Mouse (Mus musculus) B cell, adult 2 months (primary cell): ENCODE data around the gene Snph.
A peak's percentile ranks its signal among the peaks of the same experiment; 100 is the strongest.
"Not testable (repeated sequence)": the region's sequence is repeated elsewhere in the genome, so short reads cannot be mapped to it uniquely, and the experiment has no call there.

Experiments used
- DNase-seq, 2 experiments: peaks; one replicate each; pipeline ENCODE4 v3.0.0; 2022

Snph gene

DNA sequence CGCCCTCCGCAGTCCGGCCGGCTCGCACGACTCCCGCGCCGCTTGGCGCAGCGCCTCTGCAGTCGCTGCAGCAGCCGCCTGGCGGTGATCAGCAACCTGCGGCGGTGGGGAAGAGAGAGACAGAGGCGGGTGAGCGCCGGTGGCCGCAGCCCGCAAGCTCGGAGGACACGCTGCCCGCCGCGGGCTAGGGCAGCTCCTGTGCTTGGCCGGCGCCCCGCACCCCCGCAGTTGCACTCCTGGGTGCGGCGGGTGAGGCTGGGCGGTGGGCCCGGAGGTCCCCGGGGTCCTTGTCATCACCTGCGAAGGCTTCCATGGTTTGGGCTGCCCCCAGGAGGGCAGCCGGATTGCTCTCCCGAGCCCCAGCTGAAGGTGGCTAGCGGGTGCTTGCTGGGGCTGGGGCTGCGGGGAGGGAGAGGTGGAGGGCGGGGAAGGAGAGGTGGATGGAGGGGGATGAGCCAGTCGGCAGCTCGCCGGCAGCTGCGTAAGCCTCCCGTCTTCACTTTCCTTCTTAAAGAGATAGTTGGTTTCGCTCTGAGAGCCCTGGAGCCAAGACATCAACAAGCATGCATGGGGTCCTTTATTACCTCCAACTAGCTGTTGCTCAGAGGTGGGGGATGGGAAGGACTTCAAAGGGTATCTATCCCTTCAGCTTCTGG lies at the start of gene Snph:
TSS of gene Snph (minus strand) at position 435 of the 656 bp plus-strand sequence.
- DNase-seq: peak; percentile 16 to 28

GRCm38 (mm10) chr2:151676234-151676633 lies 43.8 kb upstream of the Snph start:
- no peak for DNase-seq

GRCm38 (mm10) chr2:151670968-151671329 lies 38.6 kb upstream of the Snph start:
- DNase-seq: no peak

DNA sequence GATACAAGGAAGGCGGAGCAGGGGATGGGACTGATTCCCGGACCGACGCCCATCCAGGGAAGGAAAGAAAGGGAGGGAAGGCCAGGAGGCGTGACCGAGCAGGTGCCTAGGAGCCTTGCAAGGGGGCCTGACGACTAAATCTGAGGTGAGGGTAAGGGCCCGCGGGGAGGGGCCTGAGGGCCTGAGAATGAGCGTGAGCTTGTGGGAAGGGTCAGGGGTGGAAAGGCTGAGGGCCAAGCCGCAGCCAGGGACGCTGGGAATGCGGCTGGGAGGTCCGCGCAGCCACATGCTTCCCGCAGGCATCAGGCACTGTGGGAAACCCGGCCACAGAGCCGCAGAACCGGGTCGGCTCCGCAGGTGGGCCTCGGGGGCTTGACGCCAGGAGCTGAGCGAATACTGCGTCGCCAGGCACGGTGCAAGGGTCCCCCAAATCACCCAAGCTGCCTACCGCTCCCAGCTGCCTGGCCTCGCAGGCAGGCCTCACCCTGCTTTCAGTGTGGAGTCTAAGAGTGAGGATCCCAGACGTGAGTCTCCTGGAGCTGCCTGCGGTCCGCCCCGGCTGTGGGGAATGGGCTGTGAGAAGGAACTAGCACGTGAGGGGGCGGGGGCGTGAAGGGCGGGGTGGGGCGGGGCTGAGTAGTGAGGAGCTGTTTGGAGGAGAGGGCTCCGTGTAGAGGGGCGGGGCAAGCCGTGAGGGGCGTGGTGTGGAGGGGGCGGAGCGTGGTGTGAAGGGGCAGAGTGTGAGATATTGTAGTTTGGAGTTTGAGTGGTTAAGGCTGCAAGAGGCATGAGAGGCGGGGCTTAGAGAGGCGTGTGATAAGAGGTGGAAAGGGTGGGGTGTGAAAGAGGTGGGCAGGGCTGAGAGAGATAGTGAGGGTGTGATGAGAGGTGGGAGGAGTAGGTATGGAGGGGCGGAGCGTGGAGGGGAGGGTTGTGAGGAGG lies 37.9 kb upstream of the Snph start:
- no peak for DNase-seq

DNA sequence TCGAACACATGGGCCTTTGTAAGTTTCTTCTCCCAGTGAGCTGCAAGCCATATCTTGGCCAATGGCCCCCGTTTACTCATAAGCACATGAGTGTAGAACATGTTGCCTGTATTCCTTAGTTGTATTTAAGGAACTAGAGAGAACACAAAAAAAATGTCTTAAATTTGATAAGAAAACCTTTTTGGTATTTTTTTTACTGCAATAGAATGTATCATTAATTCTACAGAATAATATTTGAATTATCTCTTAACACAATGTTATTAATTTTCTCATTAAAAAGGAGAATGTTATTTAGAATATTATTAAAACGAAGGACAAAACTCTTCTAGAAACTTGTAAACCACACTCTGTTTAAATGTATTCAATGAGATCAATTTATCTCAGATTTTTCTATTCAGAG lies 36.0 kb upstream of the Snph start, which contains the start of gene Rad21l:
TSS of gene Rad21l (minus strand) at position 101 of the 400 bp plus-strand sequence.
- no peak for DNase-seq

GRCm38 (mm10) chr2:151652053-151652452 lies 19.7 kb upstream of the Snph start:
- no peak for DNase-seq

DNA sequence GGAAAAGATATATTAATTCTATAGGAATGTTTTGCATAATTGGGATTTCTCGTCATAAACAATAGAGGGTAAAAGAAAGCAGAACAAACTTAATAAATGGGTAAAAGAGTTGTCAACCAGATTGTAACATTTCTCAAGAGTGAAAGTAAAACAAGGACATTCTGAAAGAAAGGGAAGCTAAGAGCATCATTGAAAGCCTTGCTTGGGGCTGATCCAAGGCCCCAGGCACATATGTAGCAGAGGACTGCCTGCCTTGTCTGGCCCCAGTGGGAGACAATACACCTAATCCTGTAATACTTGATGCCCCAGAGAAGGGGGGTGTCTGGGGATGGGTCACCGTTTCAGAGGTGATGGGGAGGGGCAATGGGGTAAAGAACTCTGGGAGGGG lies 3.6 kb upstream of the Snph start:
- DNase-seq: no peak

- DNase-seq: no peak
Measured at GRCm38 (mm10) chr2:151635362-151636014, 3.1 kb upstream of the Snph start.

GRCm38 (mm10) chr2:151634903-151635302 lies 2.5 kb upstream of the Snph start:
- no peak for DNase-seq

DNA sequence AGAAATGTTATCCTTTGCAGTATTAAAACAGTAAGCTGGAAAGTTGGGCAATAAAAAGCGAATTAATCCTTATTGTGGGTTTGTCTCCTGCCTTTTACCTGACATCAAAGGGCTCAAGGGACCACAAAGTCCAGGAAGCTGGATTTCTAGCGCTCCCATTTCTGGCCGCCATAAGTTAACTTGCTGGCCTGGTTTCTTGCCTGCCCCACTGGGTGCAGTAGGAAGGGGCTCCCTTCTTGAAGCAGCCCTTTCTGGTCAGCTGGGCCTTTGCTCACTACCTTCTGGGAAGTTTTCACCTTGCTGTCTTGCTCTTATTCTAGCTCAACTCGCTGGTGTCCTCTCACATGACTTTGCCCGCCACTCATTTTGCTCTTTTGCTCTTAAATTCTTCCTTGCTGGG lies 589 bp upstream of the Snph start:
- DNase-seq: no peak

GRCm38 (mm10) chr2:151631406-151632158 lies 811 bp downstream of the Snph start:
- DNase-seq: no peak

GRCm38 (mm10) chr2:151629310-151629709 lies 3.1 kb downstream of the Snph start:
- no peak for DNase-seq

GRCm38 (mm10) chr2:151628011-151628410 lies 4.4 kb downstream of the Snph start:
- DNase-seq: no peak

GRCm38 (mm10) chr2:151626296-151626695 lies 6.1 kb downstream of the Snph start:
- DNase-seq: no peak

- DNase-seq: no peak
Measured at GRCm38 (mm10) chr2:151623776-151624175, 8.6 kb downstream of the Snph start.

- DNase-seq: no peak
Measured at GRCm38 (mm10) chr2:151616551-151617329, 15.7 kb downstream of the Snph start.

DNA sequence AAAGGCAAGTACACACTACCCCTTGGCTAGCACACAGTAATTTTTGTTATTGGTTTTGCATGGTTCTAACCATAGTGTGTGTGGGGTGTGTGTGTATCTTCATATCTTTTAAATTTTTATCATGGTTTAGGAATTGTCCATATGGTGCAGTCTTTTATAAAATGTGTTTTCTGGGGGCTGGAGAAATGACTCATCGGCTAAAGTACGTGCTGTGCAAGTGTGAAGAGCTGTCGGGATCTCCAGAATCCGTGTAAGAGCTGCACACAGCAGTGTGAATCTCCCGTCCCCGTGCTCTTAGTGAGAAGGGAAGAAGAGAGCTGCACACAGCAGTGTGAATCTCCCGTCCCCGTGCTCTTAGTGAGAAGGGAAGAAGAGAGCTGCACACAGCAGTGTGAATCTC lies 16.6 kb downstream of the Snph start:
- not testable (repeated sequence) for DNase-seq

DNA sequence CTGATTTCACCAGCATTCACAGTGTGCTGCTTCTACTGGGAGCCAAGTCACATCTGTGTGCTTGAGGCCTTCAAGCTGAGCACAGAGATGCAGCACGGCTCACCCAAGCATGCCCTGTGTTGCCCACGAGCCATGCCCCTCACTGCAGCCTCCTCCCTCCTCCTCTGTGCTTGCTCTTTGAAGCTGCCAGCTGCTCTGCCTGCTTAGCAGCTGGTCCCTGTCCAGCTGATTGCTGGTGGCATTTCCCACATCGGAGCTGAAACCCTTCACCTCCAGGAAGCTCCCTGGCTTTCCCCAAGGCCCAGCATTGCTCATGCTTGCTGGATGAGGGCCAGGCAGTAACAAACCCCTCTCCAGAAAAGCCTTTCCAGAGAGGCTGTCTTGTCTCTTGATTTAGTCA lies 22.4 kb downstream of the Snph start:
- DNase-seq: no peak

DNA sequence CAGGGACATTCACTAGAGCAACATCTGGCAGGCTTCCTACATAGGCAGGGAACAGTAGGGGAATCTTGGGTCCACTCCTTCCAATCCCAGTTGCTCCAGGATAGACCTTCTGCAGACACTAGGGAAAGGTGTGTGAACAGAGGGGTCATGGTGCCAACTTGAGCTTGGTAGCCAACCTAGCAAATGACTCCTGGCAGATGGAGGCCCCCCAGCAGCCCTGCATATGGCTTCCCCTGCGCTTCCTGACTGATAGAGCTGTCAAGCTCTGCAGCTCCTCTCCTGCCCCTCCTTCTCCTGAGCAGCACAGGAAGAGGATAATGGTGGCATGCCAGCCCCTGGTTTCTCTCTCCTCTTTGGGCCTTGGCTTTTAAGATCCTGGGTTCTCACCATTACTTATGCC lies 24.0 kb downstream of the Snph start:
- DNase-seq: no peak

DNA sequence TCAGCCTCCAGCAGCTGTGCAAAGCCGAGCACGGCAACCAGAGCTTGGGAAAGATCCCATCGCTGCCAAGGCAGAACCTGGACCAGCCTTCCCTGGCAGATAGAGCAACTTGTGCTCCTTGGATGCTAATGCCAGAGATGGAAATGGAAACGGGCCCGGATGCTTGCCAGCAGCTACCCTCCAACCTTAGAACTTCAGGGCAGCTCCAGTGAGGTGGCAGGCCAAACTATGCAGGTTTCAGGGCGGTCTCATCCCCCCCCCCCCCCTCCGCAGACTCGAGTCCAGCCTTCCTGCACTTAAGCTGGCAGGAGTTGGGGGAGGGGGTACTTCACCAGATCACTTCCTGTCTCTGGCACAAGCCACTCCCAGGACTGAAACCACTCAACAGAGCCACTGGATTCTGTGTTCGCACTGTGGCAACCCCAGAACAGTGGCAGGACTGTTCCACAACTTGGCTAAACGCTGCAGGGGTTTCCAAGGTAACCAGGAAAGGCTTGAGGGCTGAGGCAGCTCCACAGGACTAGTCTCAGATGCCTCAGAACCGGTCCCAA lies 26.9 kb downstream of the Snph start:
- no peak for DNase-seq

DNA sequence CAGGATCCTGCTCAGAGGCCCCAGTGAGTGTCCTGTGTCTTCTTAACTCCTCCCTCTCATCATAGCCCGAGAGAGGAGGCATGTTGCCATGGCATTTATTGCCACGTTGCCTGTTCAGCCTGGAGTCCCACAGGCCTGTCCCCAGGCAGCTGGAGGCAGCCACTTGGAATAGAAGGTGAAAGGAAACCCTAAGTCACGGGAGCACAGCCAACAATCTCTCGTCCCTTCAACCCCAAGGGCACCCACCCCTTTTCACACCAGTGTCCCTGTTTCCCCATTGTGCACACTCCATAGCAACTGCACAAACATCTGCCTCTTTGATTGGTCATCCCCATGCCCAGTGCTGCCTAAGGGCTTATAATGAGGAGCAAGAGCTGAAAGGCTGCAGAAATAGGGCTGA lies 28.8 kb downstream of the Snph start:
- DNase-seq: no peak

GRCm38 (mm10) chr2:151602106-151602505 lies 30.3 kb downstream of the Snph start:
- no peak for DNase-seq
